Mouse (Mus musculus) adrenal gland, adult (tissue): ENCODE results near the gene Nrf1.
A peak's percentile ranks its signal among the peaks of the same experiment; 100 is the strongest.

Source experiments
- DNase-seq, 2 experiments: peaks; one replicate each; pipeline ENCODE4 v3.0.0; 2022 to 2023; ENCODE audit warnings: low spot score in 1 of 2; ENCODE audit not compliant: inconsistent age in 2 of 2

Nrf1 gene

DNA sequence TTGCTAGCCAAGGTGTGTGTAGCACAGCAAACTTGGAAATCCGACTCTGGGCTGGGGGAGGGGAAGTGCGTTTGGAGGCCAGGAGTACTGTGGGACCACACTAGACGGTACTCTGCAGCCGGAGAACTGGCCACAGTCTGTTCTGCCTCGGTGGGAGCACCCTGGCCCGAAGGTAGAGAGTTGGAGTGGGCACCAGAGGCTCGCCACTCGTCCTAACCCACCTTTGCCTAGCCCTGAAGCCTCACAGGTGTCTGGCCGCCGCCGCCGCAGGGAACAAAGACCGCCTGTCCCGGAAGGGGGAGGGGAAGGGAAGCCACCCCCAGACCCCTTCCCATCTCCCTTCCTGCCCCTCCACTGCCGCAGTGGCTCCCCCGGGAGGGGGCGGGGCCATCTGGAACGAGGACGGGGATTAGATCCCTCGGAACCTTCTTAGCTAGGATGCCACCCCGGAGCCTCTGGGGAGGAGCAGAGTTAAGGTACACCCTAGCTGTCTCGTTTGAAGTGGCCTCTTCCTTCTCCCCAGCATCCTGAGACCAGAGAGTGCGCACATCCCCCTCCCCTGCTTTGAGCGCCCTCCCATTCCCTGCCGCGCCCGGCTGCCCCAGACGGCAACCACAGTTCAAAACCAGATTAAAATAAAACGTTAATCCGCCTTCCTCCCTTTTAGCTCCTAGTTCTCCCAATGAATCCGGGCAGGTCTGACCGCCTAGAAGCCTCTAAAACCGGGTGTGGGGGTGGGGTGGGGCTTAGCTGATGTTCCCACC lies 126.9 kb downstream of the Nrf1 start:
- DNase-seq, result peak; percentile 22 to 47

DNA sequence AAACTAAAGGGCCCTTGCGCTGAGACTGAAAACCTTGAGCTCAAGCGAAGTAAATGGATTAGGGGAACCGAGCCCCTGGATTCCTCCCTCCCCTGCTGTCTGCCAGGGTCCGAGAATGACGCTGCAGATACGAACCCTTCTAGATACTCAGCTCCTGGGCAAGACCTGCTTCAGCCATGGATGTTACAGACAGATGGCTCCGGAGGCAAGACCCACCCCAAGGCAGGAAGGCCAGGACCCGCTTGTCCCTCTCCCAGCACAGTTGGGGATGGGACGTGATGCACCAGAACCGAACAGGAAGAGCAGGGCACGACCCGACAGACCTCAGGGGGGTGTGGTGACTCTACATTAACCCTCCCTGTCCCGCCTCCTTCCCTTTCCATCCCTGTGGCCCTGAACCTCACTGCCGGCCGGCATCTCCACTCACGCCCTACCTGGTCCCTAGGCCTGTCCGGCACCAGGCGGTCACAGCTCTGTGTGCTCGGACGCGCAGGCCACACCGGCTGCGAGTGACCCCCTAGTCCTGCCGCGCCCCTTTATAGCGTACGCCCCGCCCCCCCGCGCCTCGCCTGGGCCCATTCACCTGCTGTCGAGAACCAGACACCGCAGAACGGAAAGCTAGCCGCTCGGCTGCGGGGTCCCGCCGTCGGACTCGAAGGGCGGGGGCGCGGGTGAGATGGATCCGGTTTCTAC lies 127.6 kb downstream of the Nrf1 start:
- peak in 1 of 2 experiments; percentile 44 for DNase-seq

DNA sequence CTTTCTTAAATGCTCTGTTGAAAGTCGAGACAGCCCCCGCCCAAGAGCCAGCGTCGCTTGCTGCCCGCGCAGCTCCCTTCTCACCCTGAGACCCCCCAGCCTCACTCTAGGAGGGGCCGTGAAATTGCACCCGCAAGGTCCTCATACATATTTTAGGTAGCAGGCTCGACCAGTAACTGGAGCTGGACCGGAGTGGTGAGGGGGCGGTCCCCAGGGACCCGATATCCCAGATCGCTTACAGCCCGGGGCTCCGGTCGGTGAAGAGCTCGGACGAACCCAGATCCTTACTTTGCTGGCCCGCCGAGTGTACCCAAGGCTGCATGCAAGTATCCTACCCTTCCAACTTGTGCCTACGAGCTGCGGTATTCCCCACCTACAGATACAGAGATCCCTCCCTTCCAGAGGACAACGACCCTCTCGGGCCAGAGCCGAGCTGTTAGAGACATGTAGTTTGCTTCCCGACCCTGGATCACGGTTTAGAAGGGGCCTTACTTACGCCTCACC lies 128.2 kb downstream of the Nrf1 start:
- DNase-seq, result peak in 1 of 2 experiments; percentile 45

DNA sequence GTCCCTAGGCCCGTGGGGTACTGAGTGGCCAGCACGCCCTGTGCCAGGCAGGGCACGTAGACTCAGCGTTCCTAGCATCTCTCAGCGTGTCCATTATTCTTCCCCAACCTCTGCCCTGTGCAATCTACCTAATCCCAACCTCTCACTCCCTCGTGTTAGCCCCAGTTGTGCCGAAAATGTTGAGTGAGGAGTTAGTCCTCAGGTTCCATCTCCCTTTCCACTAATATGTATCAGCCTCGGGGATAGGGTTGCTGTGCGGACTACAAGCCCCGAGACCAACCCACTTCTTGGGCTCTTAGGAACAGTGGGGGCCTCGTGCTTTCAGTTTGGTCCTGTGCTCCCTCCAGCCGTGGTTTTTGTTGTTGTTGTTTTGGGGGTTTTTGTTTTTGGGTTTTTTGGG lies 128.7 kb downstream of the Nrf1 start:
- peak in 1 of 2 experiments; percentile 39 for DNase-seq

DNA sequence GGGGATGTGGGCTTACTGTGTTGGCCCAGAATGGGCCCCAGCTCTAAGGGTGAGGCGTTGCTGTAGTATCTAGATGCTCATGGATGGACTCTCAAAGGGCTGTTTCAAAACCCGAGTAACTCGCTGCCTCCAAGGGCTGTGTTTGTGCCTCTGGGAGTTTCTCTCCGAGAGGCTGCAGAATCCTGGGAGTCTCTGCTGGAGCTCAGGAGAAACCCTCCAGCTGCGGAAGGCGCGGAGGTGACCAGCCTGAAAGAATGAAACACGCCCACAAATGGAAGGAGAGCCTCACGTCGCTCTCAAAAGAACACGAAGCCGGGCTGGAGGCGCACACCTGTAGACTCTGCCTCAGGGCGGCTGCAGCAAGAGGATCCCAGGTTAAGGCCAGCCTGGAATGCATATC lies 129.5 kb downstream of the Nrf1 start:
- peak in 1 of 2 experiments; percentile 40 for DNase-seq

DNA sequence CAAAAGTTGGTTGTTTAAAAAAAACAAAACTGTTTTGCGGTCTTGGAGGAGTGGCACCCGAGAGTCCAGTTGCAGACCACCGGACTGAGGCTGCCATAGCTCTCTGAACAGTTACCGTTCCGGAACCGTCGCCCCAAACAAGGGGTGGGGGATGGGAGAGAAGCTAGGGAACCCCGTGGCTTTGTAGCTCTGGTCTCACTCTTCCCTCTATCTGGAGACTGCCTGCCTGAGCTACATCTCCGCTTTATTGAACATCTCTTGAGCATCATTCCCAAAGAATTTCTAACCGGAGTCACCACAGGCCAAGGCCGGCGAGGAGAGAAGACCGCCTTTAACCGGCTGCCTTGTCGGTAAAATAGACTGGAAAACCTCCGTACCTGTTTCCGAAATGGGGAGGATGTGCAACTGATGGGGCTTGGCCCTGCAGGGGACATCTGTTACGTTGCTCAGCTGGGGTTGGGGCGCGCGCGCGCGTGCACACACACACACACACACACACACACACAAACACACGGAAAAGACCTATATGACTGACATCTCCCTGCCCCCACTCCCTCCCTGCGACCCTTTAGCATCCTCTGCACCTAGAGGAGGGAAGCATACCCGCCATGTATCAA lies 130.3 kb downstream of the Nrf1 start:
- peak in 1 of 2 experiments; percentile 38 for DNase-seq

DNA sequence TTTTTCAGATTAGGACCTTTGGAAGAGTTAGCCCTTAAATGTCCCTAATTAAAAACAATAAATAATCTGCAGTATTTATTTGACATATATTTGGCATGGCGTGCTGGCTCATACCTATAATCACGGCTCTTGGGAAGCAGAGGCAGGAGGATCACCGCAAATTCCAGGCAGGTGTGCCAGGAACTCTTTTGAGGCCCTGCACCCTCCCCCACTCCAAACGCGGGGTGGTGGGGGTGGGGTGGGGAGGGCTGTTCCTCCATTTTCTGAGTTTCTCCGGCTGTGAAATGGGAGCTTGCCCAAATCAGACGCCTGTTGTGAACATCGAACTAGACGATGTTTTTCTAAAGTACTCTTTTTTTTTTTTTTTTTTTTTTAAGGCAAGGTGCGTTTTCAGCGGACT lies 131.3 kb downstream of the Nrf1 start:
- DNase-seq, result no peak

DNA sequence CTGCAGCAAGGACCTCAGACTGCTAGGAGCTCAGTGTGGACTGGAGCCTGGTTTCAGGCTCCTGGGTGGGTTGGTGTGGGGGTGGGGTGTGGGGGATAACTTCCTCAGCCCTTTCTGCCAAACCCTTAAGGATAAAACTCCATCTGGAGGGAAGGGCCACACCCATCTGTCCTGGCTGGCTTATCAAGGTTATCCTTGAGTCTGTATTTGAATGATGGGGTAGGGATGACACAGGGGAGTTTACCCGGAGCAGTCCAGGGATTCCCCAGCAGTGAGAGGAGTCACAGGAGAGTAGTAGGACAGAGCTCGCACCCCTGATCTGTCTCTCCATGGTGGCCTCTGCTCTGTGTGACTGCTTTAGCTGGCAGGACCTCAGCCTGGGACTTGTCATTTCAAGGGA lies 132.5 kb downstream of the Nrf1 start:
- DNase-seq, result peak in 1 of 2 experiments; percentile 61

DNA sequence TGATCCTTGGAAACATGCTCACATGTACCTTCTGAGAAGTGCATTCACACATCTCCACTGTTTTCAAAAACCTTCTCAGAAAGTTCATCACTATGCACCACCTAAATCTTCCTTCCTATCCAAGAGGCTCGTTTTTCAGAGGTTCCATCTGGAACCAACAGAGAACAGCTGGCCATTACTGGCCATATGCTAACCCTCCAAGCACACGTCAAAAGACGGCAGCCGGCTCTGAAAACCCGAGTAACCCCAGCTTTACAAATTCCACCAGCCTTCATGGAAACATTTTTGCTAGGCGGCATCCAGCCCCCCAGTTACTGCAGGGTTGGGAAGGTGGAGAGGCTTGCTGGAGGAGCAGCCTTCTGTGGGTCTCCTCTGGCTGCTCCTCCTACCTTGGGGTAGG lies 134.2 kb downstream of the Nrf1 start:
- DNase-seq, result no peak

DNA sequence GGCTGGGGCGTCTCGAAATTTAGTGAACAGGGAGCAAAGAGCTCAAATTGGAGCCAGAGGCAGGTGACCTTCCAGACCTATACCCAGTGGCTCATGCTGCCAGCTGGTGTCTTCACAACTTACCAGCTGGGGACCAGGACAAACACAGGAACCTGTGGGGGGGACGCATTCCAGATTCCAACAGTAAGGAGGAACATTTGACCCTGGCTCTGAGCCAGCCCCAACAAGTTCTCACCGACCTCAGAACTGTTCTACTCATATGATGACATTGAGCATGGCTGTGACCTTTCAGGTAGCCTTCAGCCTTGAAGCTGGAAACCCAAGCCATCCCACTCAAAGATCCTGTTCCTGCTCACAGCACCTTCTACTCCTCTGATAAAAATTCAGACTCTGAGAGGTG lies 135.8 kb downstream of the Nrf1 start:
- DNase-seq, result no peak

DNA sequence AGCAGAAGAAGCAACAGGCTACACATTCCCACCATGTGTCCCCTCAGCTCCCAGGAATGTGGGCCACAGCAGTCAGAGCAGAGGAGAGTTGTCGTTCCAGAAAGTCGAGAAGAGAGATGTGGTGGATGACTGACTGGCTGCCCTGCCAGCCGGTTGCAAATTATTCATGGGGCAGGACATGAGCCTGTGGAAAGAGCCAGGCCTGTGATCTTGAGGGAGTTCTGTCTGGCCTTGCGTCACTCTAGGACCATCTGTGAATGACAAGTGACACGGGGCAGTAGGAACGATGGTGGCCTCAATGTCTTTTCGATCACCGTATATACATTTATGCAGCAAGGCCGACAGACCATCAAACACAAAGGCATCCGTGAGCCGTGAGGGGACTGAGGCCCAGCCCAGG lies 147.9 kb downstream of the Nrf1 start:
- peak; percentile 49 to 67 for DNase-seq

DNA sequence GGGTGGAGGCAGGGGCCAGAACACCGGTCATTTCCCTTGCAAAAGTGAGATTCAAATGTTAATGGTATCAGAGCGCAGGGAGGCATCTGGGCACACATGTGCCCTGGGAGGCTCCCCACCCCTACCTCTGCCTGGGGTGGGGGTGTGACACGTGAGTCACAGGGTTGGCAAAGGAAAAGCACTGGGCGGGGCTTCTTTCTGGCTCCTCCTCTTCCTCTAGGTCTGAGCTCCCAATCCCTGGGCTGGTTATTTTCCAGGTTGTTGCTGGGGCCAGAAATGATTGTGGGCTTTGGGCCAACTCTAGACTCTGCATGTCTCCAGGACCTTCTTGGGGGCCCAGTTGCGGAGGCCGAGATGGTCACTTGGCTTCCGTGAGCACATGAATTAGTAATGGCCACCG lies 148.4 kb downstream of the Nrf1 start:
- DNase-seq, result peak in 1 of 2 experiments; percentile 44
